Mouse (Mus musculus): Measurements from ENCODE around the gene Cish.

- no peak for TF ChIP-seq CEBPB (IDR thresholded peaks at IDR 0.05; ENCODE audit: insufficient read depth, poor library complexity, severe bottlenecking)
- no peak for TF ChIP-seq TCF12 (IDR thresholded peaks at IDR 0.05; ENCODE audit: insufficient read depth, poor library complexity, severe bottlenecking)
- TF ChIP-seq POLR2A (IDR thresholded peaks at IDR 0.05; ENCODE audit: insufficient read length, low read depth) = no peak
- TF ChIP-seq USF1 (IDR thresholded peaks at IDR 0.05; ENCODE audit: low read depth) = no peak
Observed at GRCm38 (mm10) chr9:107335909-107336308, 40.1 kb downstream of the Cish start.

All from myocyte (in vitro differentiated cells).